Mouse (Mus musculus) olfactory bulb, adult 2 months (tissue): Measurements from ENCODE around the gene Cyp4v3.

Experiments used
- CTCF ChIP-seq: fragments of 200-500 bp; IDR thresholded peaks from 2 replicates; pipeline ENCODE4 v1.5.1; 2012; ENCODE audit warnings: low read depth, mild to moderate bottlenecking, low read length, moderate library complexity; ENCODE audit not compliant: insufficient read depth
- POLR2A ChIP-seq: fragments of 200-500 bp; IDR thresholded peaks from 2 replicates; pipeline ENCODE4 v1.6.1; 2012; ENCODE audit warnings: mild to moderate bottlenecking, low read depth, low read length, moderate library complexity; ENCODE audit not compliant: insufficient read depth

DNA sequence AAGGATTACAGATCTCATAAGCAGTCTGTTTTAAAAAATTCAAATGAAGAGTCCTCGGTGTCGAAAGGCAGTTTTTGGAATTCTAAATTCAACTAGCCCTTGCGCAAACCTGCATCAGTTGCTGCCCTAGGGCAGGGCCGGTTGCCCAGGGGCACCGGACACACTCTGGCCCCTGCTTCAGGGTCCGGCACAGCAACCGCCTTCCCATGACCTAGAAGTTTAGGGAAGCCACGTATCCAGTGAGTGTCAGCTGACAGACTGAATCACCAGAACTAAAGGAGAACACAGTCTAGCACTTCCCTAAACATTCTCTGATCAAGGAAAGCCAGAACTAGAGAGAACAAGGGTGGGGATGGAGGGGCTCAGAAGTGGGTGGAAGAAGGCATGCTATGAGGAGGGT lies 477 bp upstream of the Cyp4v3 start:
- TF ChIP-seq CTCF: no peak
- no peak for TF ChIP-seq POLR2A
